Comparison of ENCODE assay signal across 8 mouse cellular contexts in genomic region chr10:17796846-17797631, GRCm38 (mm10). TPM values are rescaled to one million over a fixed set of nuclear protein-coding genes. Genes with fewer than 3 reads are reported as not detected.
DNase-seq lines count a peak whose midpoint lies in the region; ATAC-seq lines count a peak whose summit lies in the region.

No protein-coding gene starts in this region.

- intact Hi-C loops in heart, postnatal 10 days (cut with DNase I) = loop anchor here (2.0 kb wide), 1 partner anchor 64 kb away; no protein-coding TSS in a partner anchor

- 37% methylated on average over 12 of the region's 12 CpGs for WGBS in embryonic facial prominence, embryonic 13.5 days
- WGBS in midbrain, embryonic 12.5 days = 69% methylated on average over 12 of the region's 12 CpGs
- WGBS in forebrain, embryonic 14.5 days = 74% methylated on average over 12 of the region's 12 CpGs

- H3K4me2 ChIP-seq in embryonic facial prominence, embryonic 13.5 days = peak overlapping the region; percentile 63
- peak overlapping the region; percentile 52 for H3K4me2 ChIP-seq in midbrain, embryonic 12.5 days (replicated peaks)
- no peak overlapping the region for H3K4me2 ChIP-seq in forebrain, embryonic 14.5 days (ENCODE audit: low read length)

- H3K4me1 ChIP-seq in embryonic facial prominence, embryonic 13.5 days = peaks cover 27% of the 10 kb centered on the region
- H3K4me1 ChIP-seq in midbrain, embryonic 12.5 days = peaks cover 21% of the 10 kb centered on the region; the same call in 1 of the 2 replicates
- H3K4me1 ChIP-seq in forebrain, embryonic 14.5 days (ENCODE audit: control insufficient read depth, insufficient read depth, low read length) = peaks cover 5% of the 10 kb centered on the region; the same call in 1 of the 2 replicates

- no peak overlapping the region for H3K4me3 ChIP-seq in embryonic facial prominence, embryonic 13.5 days
- peak overlapping the region; percentile 32 for H3K4me3 ChIP-seq in midbrain, embryonic 12.5 days
- no peak overlapping the region for H3K4me3 ChIP-seq in forebrain, embryonic 14.5 days (ENCODE audit: low read depth, low read length)

- H3K9me3 ChIP-seq in embryonic facial prominence, embryonic 13.5 days = no peaks in the 10 kb centered on the region
- H3K9me3 ChIP-seq in midbrain, embryonic 12.5 days = no peaks in the 10 kb centered on the region
- H3K9me3 ChIP-seq in forebrain, embryonic 14.5 days (replicated peaks; ENCODE audit: control insufficient read depth, low read length) = no peaks in the 10 kb centered on the region

- no peaks in the 10 kb centered on the region for H3K36me3 ChIP-seq in embryonic facial prominence, embryonic 13.5 days
- no peaks in the 10 kb centered on the region for H3K36me3 ChIP-seq in midbrain, embryonic 12.5 days
- no peaks in the 10 kb centered on the region for H3K36me3 ChIP-seq in forebrain, embryonic 14.5 days (ENCODE audit: control insufficient read depth, insufficient read depth, low read length)

- H3K9ac ChIP-seq in embryonic facial prominence, embryonic 13.5 days = no peak overlapping the region
- H3K9ac ChIP-seq in midbrain, embryonic 12.5 days (replicated peaks) = no peak overlapping the region
- H3K9ac ChIP-seq in forebrain, embryonic 14.5 days (ENCODE audit: low read length) = no peak overlapping the region

- peak; percentile 81 for DNase-seq in gastrocnemius, adult 18-20 months (ENCODE audit: low spot score)
- DNase-seq in gastrocnemius, postnatal 4 days (ENCODE audit: low spot score in 2 of 2) = no peak
- DNase-seq in heart, postnatal 10 days = peak; percentile 76 to 85
- no peak for DNase-seq in B cell, adult 2 months
- DNase-seq in forebrain, embryonic 14.5 days (ENCODE audit: low spot score) = no peak
- no peak for DNase-seq in embryo, embryonic 10.5 days (ENCODE audit: low spot score)

- no peak for ATAC-seq in embryonic facial prominence, embryonic 13.5 days (ENCODE audit: insufficient number of reproducible peaks, insufficient read depth, low FRiP score, low TSS enrichment, low read depth)
- ATAC-seq in midbrain, embryonic 12.5 days (ENCODE audit: low FRiP score, low read depth) = no peak
- ATAC-seq in forebrain, embryonic 14.5 days = no peak

- H3K27ac ChIP-seq in embryonic facial prominence, embryonic 13.5 days = no peak overlapping the region
- H3K27ac ChIP-seq in midbrain, embryonic 12.5 days (replicated peaks) = no peak overlapping the region
- H3K27ac ChIP-seq in forebrain, embryonic 14.5 days (ENCODE audit: low read depth, low read length) = no peak overlapping the region

- no peaks in the 10 kb centered on the region for H3K27me3 ChIP-seq in embryonic facial prominence, embryonic 13.5 days
- no peaks in the 10 kb centered on the region for H3K27me3 ChIP-seq in midbrain, embryonic 12.5 days
- H3K27me3 ChIP-seq in forebrain, embryonic 14.5 days (replicated peaks; ENCODE audit: control insufficient read depth, insufficient read depth, low read length) = no peaks in the 10 kb centered on the region

RNA-seq across cellular contexts. Expression of gene Txlnb, which starts 1.0 kb away (rescaled TPM):
- 100 to 1,000 TPM; 386 to 405 TPM for total RNA-seq in gastrocnemius, adult 18-20 months (2021)
- total RNA-seq in gastrocnemius, postnatal 4 days (2021) = 10 to 100 TPM; 69.6 to 78.8 TPM
- polyA plus RNA-seq in embryonic facial prominence, embryonic 13.5 days (2015; fragmentation: Nextera tagmentation; extraction: Ambion mirVana) = 0.89 and 1.2 TPM in 2 replicates
- total RNA-seq in heart, postnatal 10 days (2021) = 100 to 1,000 TPM; 136 to 145 TPM
- polyA plus RNA-seq in midbrain, embryonic 12.5 days (2016; fragmentation: Nextera tagmentation; extraction: Ambion mirVana) = 6.5 and 6.8 TPM in 2 replicates
- polyA plus RNA-seq in forebrain, embryonic 14.5 days (2014; fragmentation: Nextera tagmentation; extraction: Ambion mirVana) = 0.54 and 0.57 TPM in 2 replicates

Comparison
In these comparisons a context has a peak if more than half of its experiments do, and no peak if none do; other contexts are left out.
1. DNase-seq: peak in gastrocnemius, adult 18-20 months (single experiment) and heart, postnatal 10 days (2 of 2); none in gastrocnemius, postnatal 4 days (0 of 2), B cell, adult 2 months (0 of 2), forebrain, embryonic 14.5 days (single experiment) and embryo, embryonic 10.5 days (single experiment).